Mouse (Mus musculus) CD4-positive, CD25-positive, alpha-beta regulatory T cell, adult 4 months (primary cell): Measurements from ENCODE around the gene Banp. TPM values are rescaled to one million over a fixed set of nuclear protein-coding genes. Genes with fewer than 3 reads are reported as not detected.

ENCODE experiments used
- ATAC-seq: one replicate; pipeline ENCODE4 v1.8.0; 2017
- polyA plus RNA-seq, 2 experiments: library from polyadenylated mRNA; unstranded; fragments of 100-300 nt; shearing (Covaris generic); gene quantifications; one replicate each; pipeline ENCODE4 v1.2.1; 2017

Banp gene
- polyA plus RNA-seq, 2 experiments from 2014 or later = 34.5 to 47.5 TPM

DNA sequence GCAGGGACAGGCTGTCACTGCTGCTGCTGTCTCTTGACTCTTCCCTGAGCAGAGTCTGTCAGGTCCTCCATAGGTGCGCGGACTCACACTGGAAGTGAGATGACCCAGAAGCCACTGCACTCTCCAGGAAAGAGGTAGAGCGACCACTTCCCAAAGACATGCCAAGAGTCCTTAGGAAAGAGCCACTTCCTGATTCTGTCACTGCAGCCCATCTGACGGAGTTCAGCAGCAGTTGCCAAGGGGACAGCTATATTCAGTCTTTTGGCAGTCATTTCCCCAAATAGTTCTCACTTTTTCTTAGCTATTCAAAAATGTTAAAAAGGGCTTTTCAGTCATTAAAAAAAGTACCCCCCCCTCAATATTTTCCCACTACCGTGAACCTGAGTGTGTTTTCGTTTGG lies 72.7 kb downstream of the Banp start:
- no peak for ATAC-seq

DNA sequence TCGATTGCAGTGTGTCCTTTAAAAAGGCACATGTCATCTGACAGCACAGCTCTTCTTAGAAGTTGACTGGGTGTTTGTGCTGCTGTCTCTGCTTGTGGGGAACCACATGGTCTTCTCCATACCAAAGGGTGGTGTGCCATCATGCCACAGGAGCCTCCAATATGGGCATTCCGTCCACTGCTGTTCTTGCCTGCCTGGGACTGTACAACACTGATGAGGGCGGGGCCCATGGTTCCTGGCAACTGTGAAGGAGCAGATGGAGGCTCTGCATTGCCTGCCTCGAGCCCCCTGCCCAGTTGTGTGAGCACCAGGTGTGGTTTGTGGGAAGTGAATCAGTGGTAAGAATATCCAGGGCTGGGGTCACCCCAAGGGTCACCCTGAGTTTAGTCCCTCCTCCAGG lies 73.2 kb downstream of the Banp start:
- no peak for ATAC-seq

DNA sequence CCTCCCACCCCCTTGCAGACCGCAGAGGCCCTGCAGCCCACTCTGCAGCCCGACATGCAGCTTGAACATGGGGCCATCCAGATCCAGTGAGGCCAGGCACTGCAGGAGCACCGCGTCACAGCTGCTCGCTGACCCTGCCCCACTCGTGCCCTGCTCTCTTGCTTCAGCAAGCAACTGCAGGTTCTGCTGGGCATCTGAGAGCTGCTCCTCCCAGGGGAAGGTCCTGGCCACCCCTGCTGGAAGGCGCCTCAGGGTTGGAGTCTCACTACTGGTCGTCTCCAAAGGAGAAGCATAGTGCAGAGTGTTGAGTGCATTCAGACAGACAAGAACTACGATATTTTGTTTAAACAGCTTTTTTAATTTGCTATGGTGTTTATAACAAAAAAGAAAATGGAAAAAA lies 76.0 kb downstream of the Banp start:
- no peak for ATAC-seq

DNA sequence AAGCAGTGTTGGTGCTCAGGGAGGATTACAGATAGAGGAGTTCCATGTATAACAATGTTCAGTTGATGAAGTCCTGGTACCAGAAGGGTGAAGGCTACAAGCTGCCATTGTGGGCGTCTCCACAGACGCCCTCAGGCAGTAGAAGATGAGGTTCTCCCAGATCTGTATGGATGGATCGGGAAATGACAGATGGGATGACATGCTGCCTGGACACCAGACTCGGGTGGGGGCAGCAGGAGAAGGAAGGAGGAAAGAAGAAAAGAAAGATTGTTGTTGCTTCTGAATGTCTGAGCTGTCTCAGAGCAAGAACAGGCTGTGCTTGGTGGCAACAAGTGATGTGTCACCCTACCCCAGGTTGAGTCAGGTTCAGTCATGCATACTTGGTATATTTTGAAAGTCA lies 78.6 kb downstream of the Banp start:
- no peak for ATAC-seq

DNA sequence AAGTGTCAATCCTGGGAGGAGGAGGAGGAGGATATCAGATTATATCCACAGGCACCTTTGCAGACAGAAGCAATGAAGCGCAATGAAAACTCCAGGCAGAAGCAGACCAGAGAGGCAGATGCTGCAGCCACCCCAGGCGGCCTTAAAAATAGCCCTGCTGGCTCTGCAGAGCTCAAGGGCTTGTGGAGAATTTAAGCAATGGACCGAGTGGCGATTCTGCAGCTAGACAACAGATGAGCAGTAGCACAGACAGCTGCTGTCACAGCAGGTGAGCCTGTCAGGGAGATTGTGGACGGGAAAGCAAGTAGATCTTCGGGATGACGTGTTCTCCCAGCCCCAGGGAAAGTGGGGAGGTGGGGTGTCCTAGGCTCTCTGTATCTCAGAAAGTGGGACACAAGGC lies 81.4 kb downstream of the Banp start:
- ATAC-seq = no peak

DNA sequence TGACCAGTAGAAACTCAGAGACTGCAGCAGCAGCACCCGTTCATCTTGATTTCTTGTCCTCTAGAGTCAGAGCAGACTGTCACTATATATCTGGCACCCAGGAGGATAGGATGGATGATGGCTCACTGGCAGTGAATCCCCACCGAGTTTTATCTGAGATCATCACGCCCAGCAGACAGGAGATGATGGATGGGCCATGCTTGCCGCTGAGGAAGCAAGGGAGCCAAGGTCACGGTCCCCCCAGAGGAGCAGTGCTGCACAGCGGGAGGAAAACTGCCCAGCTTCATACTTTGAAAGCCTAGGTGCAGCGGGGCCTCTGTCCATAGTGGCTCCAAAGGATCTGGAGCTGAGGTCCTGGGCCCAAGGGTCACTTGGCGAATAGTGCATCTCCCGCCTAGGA lies 83.2 kb downstream of the Banp start:
- ATAC-seq = no peak

DNA sequence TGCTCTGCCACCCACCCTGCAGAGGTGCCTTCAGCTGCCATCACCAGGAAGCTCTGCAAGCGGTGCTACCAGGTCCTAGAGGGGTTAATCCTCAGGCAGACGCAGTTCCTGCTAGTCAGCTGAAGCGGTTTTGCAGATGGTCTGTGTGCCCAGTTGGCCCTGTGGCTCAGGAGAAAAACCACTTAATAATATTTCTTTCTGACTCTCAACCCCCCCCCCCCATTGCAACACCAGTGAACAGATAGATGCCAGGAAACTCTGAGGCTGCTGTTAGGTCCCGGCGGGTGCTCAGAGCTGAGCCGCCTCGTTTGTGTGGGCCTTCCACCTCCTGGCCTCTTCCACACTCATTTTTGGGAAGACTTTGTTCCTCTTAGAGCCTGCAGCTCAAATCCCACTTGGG lies 86.0 kb downstream of the Banp start:
- ATAC-seq = no peak

DNA sequence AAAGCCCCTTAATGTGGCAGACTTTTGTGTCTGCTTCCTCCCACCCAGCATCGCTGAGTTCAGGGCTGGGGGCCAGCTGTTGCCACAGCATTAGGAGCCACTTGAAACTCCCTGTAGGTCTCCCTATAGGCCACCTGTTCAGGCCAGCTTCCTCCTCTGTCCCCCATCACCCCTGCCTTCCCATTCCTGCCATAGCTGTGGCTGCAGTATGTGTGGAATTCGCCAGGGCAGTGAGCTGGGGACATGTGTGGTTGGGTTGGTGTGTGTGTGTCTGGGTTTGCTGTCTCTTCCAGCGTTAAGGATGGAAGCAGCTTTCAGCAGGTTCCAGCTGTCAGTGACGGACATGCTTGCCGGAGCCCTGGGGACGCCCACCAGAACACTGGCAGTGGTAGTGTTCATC lies 86.8 kb downstream of the Banp start:
- ATAC-seq = no peak

DNA sequence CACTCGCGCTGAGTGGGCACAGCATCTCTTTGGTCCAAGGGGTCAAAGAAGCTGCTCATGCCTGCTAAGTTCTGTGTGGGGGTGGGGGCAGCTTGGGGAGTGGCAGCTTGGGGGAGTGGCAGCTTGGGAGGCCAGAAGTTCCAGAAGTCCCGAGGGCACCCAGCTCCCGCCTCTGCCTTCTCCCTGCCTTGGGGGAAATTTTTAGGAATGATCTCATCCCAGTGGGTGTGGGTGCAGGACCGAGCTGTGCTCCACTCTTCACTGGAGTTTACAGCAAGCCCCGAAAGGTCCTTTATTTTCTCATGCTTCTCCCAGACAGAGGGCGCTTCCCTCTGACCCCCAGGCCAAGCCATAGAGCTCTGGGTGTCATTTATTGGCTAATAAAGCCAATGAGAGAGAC lies 87.7 kb downstream of the Banp start:
- ATAC-seq = no peak

DNA sequence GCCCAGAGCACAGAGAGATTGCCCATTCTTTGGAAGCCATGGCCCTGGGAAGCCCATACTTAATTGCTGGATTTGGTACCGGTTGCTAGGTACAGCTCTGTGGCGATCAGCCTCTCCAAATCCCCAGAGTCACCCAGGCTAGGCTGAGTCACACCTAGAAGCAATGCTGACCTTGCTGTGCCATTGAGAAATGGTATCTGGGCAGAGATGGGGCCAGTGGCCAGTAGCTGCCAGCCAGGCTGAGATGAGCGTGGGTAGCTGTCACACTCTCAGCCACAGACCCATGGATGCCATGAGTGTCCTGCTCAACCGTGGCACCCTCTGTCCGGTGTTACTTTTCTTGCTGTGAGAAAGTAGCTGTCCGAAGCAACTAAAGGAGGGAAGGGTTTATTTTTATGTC lies 88.5 kb downstream of the Banp start:
- ATAC-seq = no peak

DNA sequence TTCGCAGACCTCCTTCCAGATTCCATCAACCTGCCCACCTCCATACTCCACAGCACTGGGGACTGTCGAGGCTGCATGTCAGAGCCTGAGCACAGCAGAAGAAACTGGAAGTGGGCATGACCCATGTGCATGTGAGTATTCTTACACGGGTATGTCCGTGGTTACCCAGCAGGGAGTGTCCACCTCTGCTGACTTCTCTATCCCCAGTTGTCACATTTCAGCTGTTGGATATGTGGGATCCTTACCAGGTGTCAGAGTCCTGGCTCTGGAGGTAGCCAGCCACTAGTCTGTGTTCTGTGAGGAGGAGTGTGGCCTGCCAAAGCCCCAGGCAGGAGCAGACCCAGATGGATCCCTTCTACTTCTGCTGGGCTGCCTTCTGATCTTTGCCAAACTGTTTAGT lies 89.9 kb downstream of the Banp start:
- no peak for ATAC-seq

DNA sequence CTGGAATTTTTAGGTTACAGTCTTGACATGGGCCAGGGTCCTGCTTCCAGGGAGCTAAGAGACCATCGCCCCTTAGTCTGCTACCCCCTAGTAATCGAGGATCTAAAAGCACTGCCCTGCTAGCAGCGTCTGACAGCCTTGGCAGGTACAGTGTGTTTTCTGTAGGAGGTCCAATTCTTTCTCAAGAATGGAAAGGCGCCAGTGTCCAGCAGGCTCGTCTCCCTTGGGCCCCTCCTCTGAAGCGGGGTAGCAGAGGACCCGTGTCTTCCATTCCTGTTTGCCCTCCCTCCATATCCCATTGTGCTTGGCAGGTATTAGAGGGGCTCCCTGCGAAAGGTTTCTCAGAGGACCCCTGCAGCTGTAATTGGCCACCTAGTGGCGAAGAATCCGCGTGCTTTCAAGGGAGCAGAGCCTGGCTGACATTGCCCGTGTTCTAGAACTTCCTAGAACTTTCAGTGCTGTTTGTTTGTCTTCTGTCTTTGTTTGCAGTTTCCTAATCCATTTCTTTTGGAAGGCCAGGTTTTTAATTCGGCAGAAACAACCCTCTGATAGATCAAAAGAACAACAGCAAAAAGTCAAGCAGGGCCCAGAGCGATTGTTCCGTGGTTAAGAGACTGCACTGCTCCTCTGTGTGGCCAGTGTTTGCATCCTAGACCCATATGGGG lies 97.8 kb downstream of the Banp start:
- ATAC-seq = no peak

DNA sequence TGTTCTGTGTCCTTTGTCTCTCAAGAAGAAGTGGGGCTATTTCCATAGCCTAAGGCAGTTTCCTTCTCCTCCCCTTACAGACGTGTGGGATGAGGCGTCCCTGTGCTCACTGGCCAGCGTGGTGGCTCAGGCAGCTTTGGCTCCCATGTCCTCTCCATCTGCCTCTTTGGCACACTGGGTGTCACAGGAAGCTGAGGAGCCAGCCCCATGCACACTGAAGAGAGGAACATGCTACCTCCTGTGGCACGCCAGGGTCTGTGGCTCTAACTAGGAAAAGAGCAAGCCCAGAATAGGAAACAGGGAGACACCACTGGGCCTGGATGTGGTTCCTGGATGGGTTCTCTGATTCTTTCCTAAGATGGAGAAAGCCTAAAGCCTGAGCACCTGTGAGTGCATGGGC lies 99.7 kb downstream of the Banp start:
- no peak for ATAC-seq

DNA sequence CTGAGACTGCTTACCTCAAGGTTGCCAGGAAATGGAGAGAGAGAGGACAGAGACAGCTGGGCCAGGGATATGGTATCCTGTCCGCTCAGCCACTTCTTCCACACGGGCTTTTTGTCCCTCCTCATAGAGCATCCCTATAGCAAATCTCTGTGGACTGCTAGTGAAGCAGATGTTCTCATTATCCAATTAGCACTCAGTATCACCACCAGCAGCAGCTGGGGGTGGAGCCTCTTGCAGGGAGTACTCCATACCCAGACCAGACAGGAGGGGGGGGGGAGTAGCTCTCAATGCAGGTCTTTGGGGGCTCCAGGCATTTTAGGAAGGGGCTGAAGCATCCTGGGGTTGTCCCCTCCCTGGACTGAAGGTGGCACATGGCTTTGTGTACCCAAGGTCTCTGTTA lies 100.4 kb downstream of the Banp start:
- ATAC-seq = no peak

DNA sequence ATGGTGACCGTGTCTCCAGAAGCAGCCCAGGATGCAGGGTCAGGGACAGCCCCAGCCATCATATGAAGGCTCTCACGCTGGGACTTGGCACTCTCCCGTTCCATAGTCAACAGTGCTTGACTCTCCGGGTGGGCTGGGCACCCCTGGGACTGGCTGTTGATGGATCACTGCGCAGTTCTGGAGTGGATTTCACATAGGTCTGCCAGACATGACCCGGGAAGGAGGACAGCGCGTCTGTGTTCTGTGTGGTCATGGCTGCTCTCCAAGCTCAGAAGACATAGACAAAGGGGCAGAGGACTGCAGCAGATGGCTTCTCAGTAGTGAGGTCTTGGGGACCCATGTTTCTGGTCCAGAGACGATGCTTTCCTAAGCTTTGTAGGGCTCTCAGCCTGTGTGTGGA lies 101.1 kb downstream of the Banp start:
- no peak for ATAC-seq

DNA sequence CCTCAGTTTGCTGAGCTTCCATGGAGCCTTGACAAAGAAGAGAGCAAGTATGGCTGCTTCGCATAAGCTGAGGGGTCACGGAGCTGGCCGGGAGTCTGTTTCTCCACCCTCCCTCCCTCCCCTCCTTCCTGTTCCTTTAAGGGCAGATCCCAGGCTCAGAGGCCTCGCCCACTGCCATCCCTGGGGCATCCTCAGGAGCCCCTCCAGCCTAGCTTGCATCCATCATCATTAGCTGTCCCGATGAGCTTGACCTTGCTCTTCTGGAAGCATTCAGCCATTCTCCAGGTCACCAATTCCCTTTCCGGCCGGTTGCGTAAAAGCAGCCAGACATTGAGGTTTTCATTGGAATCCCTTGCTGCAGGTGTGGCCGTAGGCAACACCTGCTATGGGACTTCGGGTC lies 105.8 kb downstream of the Banp start:
- ATAC-seq = no peak

DNA sequence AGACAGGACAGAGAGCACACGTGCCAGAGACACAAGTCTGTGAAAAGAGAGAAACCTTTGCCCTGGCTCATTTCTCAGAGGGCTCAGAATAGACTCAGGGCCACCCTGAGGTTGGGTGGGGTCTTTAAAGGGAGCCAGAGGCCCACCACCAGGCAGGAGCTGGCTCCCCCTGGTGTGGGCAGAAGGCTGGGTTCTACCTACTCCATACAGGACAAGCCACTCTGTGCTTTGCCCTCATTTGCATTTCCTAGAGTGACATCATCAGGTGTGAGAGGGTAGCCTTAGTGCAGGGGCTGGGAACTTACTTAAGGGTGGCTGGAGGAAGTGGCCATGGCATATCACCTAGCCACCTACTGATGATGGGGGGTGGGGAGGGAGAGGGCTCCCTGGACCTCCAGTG lies 106.6 kb downstream of the Banp start:
- no peak for ATAC-seq

DNA sequence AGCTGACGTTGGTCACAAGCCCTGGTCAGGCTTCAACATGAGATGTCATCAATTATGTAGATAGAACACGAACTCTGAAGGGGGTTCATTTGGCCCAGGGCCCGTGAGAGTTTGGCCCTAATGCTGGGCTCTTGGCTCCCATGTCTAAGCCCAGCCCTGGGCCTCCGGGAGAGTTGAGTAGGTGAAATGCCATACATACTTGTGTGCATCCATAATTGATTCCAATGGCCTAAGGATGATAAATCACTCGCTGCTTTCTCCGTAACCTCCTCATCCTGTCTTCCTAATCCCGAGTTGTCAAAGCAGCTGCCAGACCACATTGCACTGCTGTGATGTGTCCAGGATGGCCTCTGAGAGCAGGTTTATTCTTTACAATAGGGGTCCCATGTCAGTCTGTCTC lies 107.3 kb downstream of the Banp start:
- ATAC-seq = no peak

DNA sequence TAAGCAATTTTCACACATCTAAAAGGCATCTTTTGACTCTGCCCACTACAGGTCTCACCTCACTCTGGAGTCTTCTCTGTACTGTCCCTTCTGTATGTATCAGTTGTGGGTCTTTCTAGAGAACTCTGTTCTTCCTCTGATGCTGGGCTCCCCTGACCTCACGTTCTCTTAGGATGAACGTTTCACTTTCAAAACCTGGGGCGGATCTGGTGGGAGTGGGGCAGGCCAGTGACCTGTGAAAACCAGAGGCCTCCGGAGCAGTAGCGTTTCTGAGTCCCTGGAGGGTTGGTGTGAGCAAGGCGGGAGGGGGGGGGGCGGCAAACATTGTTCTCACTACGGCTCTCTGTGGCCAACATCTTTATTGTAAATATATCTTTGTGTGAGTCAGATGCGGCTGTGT lies 109.0 kb downstream of the Banp start:
- no peak for ATAC-seq

DNA sequence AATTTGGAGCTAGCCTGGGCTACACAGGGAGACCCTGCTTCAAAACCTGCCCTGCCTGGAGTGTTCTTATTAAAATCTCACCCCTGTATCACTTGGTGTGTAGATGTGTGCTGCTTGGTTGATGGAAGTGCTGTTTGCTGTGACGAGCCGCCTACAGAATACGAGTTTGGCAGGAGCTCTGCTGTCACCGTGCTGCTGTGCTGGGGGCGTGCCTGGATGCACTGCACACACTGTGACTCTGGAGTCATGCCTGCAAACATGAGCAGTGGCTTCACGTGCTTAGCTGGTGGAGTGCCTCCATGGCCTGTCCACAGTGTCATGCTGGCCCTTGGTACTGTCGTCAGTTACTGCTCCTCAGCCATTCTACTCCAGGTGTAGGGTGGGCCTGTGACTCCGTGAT lies 109.4 kb downstream of the Banp start:
- no peak for ATAC-seq

DNA sequence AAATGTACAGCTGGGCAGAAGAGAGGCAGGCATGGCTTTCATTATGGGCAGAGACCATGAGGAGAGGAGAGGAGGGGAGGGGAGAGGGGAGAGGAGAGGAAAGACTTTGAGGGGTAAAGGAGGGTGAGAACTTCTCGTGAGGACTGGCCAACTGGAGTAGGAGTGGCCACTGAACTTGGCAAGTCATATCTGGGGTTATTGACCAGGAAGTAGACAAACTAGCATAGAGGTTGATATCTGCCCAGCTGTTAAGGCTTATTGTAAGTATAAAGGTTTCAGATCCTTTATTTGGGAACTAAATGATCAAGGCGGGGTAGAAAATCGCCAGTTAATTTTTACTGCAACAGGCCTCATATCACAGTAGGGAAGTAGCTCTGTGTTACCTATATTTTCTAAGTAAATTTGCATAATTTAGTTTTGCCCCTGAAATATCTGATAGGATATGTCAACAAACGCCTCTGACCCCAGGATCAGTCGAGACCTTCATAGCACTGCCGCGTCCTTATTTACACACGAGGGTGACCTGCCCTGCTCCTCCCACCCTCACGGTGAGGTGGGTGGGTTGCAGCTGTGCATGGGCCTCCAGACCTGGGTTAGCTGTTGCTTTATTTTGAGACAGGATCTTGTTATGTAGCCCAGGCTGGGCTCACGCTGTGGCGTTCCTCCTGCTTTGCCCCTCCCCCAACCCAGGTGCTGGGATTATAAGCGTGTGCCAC lies 113.1 kb downstream of the Banp start:
- ATAC-seq = no peak

DNA sequence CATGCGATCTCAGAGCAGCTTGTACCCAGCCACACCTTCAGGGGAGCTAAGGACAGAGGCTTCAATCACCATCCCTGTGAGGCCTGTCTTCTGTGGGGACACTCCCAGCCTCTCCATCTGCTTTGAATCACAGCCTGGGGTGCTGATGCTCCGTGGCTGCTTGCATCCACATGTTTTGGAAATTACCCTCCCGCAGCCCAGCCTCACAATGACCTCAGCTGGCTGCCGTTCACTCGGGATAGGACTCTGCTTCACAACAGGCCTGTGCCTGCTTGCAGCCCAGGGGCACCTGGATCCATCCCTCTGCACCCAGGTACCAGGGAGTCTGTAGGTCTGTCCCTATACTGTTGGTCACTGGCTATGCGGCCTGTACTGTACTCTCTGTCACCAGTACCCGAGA lies 114.8 kb downstream of the Banp start:
- ATAC-seq = no peak

DNA sequence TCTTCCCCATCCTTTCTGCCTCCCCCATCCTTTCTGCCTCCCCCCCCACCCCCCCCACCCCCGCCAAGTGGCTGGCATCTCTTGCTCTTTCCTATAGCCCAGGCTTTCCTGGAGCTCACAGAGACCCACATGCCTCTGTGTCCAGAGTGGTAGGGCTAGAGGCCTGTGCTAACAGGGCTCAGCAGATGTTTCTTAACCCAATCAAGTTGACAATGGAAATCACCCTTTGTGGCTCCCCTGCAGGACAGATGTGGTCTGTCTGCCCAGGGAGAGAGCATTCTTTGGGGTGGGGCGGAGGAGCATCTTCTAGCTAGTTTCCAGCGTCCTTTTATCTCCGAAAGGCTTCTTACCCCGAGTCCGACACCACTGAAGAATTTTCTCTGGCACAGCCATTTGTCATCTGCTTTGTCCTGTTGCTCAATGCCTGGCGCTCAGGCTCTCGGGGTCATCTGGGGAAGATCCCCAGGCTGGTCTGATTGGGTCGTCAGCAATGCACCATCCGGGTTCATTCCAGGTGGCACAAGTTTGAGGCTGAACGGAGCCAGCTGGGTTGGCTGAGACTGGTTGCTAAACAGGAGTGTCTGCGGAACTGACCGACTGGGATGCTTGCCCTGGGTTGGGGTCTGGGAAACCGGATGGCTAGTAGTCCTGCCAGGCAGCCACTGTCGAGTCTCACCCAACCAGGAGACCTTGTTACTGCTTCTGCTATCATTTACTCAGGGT lies 118.4 kb downstream of the Banp start:
- no peak for ATAC-seq

DNA sequence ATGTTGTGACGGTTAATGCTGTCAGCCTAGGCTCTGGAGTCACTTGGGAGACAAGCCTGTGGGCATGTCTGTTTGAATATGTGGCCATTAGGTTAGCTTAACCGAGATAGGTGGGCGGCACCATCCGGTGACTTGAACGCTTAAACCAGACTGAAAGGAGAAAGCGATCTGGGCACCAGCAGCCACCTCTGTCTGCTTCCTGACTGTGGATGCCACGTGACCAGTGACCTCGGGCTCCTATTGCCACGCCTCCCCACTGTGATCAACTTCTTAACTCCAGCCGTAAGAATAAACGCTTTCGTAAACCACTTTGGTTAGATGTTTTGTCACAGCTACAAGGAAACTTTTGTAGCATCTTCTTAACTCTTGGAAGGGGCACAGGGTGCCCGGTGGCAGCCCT lies 119.1 kb downstream of the Banp start:
- no peak for ATAC-seq
